Mouse (Mus musculus) frontal cortex, postnatal 10 days (tissue): Measurements from ENCODE around the gene Gm17631.
"Not testable (repeated sequence)": the region's sequence is repeated elsewhere in the genome, so short reads cannot be mapped to it uniquely, and the experiment has no call there.

ENCODE experiments used
- DNase-seq, 2 experiments: peaks; one replicate each; pipeline ENCODE4 v3.0.0; 2022; ENCODE audit warnings: low spot score in 2 of 2, mixed read lengths in 1 of 2

The Gm17631 gene

GRCm38 (mm10) chr6:129862349-129862748, at the start of gene Gm17631:
Gene Gm17631, plus strand, starts transcription at chr6:129862649.
- DNase-seq: not testable (repeated sequence)

- no peak for DNase-seq
Measured at GRCm38 (mm10) chr6:129817731-129818130, 44.7 kb upstream of the Gm17631 start.

- no peak for DNase-seq
Measured at GRCm38 (mm10) chr6:129824004-129824403, 38.4 kb upstream of the Gm17631 start.

GRCm38 (mm10) chr6:129825559-129825958, 36.9 kb upstream of the Gm17631 start:
- no peak for DNase-seq

GRCm38 (mm10) chr6:129876549-129876948, 14.1 kb downstream of the Gm17631 start, which contains the start of gene Klra17:
Gene Klra17, minus strand, starts transcription at chr6:129876672.
- no peak for DNase-seq

- no peak for DNase-seq
Measured at GRCm38 (mm10) chr6:129882525-129882924, 20.1 kb downstream of the Gm17631 start.
